Mouse (Mus musculus): ENCODE results near the gene Pithd1. TPM values are rescaled to one million over a fixed set of nuclear protein-coding genes. Genes with fewer than 3 reads are reported as not detected.
"Not testable (repeated sequence)": the region's sequence is repeated elsewhere in the genome, so short reads cannot be mapped to it uniquely, and the experiment has no call there.

Pithd1 gene
- polyA plus RNA-seq, 1 experiment from 2014 or later: 59.0 TPM

GRCm38 (mm10) chr4:135951505-135951904 lies 35.6 kb downstream of the Pithd1 start:
- peaks cover 48% of the 10 kb centered on the region for H3K36me3 ChIP-seq
- WGBS: 95% methylated on average over 3 of the region's 3 CpGs
- no peak overlapping the region for H3K4me3 ChIP-seq
- H3K9me3 ChIP-seq: 0 out of 2 replicates have a peak, but pooled peaks cover 4% of the 10 kb centered on the region
- no peak overlapping the region for H3K27ac ChIP-seq (replicated peaks)
- H3K4me2 ChIP-seq: no peak overlapping the region
- no peak for ATAC-seq (ENCODE audit: low read depth)
- H3K4me1 ChIP-seq (replicated peaks): peaks cover 28% of the 10 kb centered on the region
- H3K27me3 ChIP-seq: no peaks in the 10 kb centered on the region
- H3K9ac ChIP-seq: no peak overlapping the region

GRCm38 (mm10) chr4:135950365-135950764 lies 36.7 kb downstream of the Pithd1 start:
- ATAC-seq (ENCODE audit: low read depth): no peak
- Histone ChIP-seq H3K27me3 (no peaks in the 10 kb centered on the region), H3K4me3 (no peak overlapping the region), H3K9ac (no peak overlapping the region), H3K36me3 (peaks cover 38% of the 10 kb centered on the region), H3K27ac (replicated peaks) (no peak overlapping the region), H3K4me2 (no peak overlapping the region), H3K9me3 (0 out of 2 replicates have a peak, but pooled peaks cover 4% of the 10 kb centered on the region), H3K4me1 (replicated peaks) (peaks cover 33% of the 10 kb centered on the region)
- 86% methylated on average over 6 of the region's 6 CpGs for WGBS

GRCm38 (mm10) chr4:135949911-135950310 lies 37.2 kb downstream of the Pithd1 start:
- no peak for ATAC-seq (ENCODE audit: low read depth)
- H3K36me3 ChIP-seq: peaks cover 33% of the 10 kb centered on the region
- no peak overlapping the region for H3K4me3 ChIP-seq
- H3K27ac ChIP-seq (replicated peaks): no peak overlapping the region
- H3K9me3 ChIP-seq: 0 out of 2 replicates have a peak, but pooled peaks cover 4% of the 10 kb centered on the region
- peaks cover 33% of the 10 kb centered on the region for H3K4me1 ChIP-seq (replicated peaks)
- no peak overlapping the region for H3K4me2 ChIP-seq
- WGBS: 70% methylated on average over 6 of the region's 6 CpGs
- no peak overlapping the region for H3K9ac ChIP-seq
- no peaks in the 10 kb centered on the region for H3K27me3 ChIP-seq

- H3K9ac ChIP-seq: no peak overlapping the region
- no peak for ATAC-seq (ENCODE audit: low read depth)
- H3K4me1 ChIP-seq (replicated peaks): peaks cover 33% of the 10 kb centered on the region
- no peak overlapping the region for H3K4me3 ChIP-seq
- H3K27me3 ChIP-seq: no peaks in the 10 kb centered on the region
- peaks cover 29% of the 10 kb centered on the region for H3K36me3 ChIP-seq
- 82% methylated on average over 10 of the region's 10 CpGs for WGBS
- 0 out of 2 replicates have a peak, but pooled peaks cover 4% of the 10 kb centered on the region for H3K9me3 ChIP-seq
- no peak overlapping the region for H3K27ac ChIP-seq (replicated peaks)
- H3K4me2 ChIP-seq: no peak overlapping the region
Measured at GRCm38 (mm10) chr4:135949475-135949874, 37.6 kb downstream of the Pithd1 start.

GRCm38 (mm10) chr4:135948142-135948541 lies 38.9 kb downstream of the Pithd1 start:
- WGBS: 93% methylated on average over 8 of the region's 8 CpGs
- H3K36me3 ChIP-seq: peaks cover 23% of the 10 kb centered on the region
- no peak overlapping the region for H3K27ac ChIP-seq (replicated peaks)
- peaks cover 33% of the 10 kb centered on the region for H3K4me1 ChIP-seq (replicated peaks)
- no peak for ATAC-seq (ENCODE audit: low read depth)
- no peak overlapping the region for H3K9ac ChIP-seq
- 0 out of 2 replicates have a peak, but pooled peaks cover 4% of the 10 kb centered on the region for H3K9me3 ChIP-seq
- no peak overlapping the region for H3K4me3 ChIP-seq
- no peak overlapping the region for H3K4me2 ChIP-seq
- no peaks in the 10 kb centered on the region for H3K27me3 ChIP-seq

- Histone ChIP-seq H3K27ac (replicated peaks) (peak overlapping the region; percentile 79), H3K27me3 (no peaks in the 10 kb centered on the region), H3K4me3 (peak overlapping the region; percentile 83), H3K4me2 (peak overlapping the region; percentile 86), H3K9ac (peak overlapping the region; percentile 83), H3K9me3 (0 out of 2 replicates have a peak, but pooled peaks cover 4% of the 10 kb centered on the region), H3K4me1 (replicated peaks) (peaks cover 33% of the 10 kb centered on the region), H3K36me3 (peaks cover 14% of the 10 kb centered on the region)
- peak; percentile 66 for ATAC-seq (ENCODE audit: low read depth)
- 1% methylated on average over 28 of the region's 28 CpGs for WGBS
Measured at GRCm38 (mm10) chr4:135946659-135947301, 40.3 kb downstream of the Pithd1 start.

- Histone ChIP-seq H3K4me2 (peak within 1 kb of the TSS; percentile 86), H3K4me3 (peak within 1 kb of the TSS; percentile 83)
- WGBS: 0% methylated on average over 23 of the region's 23 CpGs
Measured at GRCm38 (mm10) chr4:135946278-135946658, 40.8 kb downstream of the Pithd1 start, which contains the start of gene Hmgcl. Gene Hmgcl (plus strand): TSS chr4:135946448.

GRCm38 (mm10) chr4:135945706-135946105 lies 41.4 kb downstream of the Pithd1 start:
- Histone ChIP-seq H3K4me2 (peak overlapping the region; percentile 86), H3K27ac (replicated peaks) (peak overlapping the region; percentile 79), H3K36me3 (peaks cover 9% of the 10 kb centered on the region), H3K4me3 (peak overlapping the region; percentile 83), H3K4me1 (replicated peaks) (peaks cover 33% of the 10 kb centered on the region), H3K9me3 (no peaks in the 10 kb centered on the region), H3K9ac (peak overlapping the region; percentile 83), H3K27me3 (no peaks in the 10 kb centered on the region)
- WGBS: 68% methylated on average over 10 of the region's 10 CpGs
- ATAC-seq (ENCODE audit: low read depth): peak; percentile 22

More at GRCm38 (mm10) chr4:135946278-135946658, 40.8 kb downstream of the Pithd1 start, which contains the start of gene Hmgcl:
- no peaks in the 10 kb centered on the region for H3K27me3 ChIP-seq
- H3K36me3 ChIP-seq: peaks cover 9% of the 10 kb centered on the region
- H3K9me3 ChIP-seq: 0 out of 2 replicates have a peak, but pooled peaks cover 1% of the 10 kb centered on the region
- H3K9ac ChIP-seq: peak within 1 kb of the TSS; percentile 83
- H3K4me1 ChIP-seq (replicated peaks): peaks cover 33% of the 10 kb centered on the region
- peak within 1 kb of the TSS; percentile 79 for H3K27ac ChIP-seq (replicated peaks)
- peak; percentile 93 for ATAC-seq (ENCODE audit: low read depth)

- ATAC-seq (ENCODE audit: low read depth): no peak
- Histone ChIP-seq H3K9ac (0 out of 2 replicates have a peak overlapping the region, but pooled peaks have one; percentile 38), H3K27me3 (no peaks in the 10 kb centered on the region), H3K4me3 (no peak overlapping the region), H3K4me2 (no peak overlapping the region), H3K9me3 (no peaks in the 10 kb centered on the region), H3K27ac (replicated peaks) (no peak overlapping the region), H3K4me1 (replicated peaks) (peaks cover 22% of the 10 kb centered on the region), H3K36me3 (peaks cover 28% of the 10 kb centered on the region)
- WGBS: 64% methylated on average over 4 of the region's 4 CpGs
Measured at GRCm38 (mm10) chr4:135943389-135943788, 43.7 kb downstream of the Pithd1 start.

- H3K4me3 ChIP-seq: no peak overlapping the region
- H3K36me3 ChIP-seq: peaks cover 35% of the 10 kb centered on the region
- no peak overlapping the region for H3K4me2 ChIP-seq
- H3K27me3 ChIP-seq: no peaks in the 10 kb centered on the region
- no peak overlapping the region for H3K27ac ChIP-seq (replicated peaks)
- WGBS: 92% methylated on average over 6 of the region's 6 CpGs
- peaks cover 10% of the 10 kb centered on the region for H3K4me1 ChIP-seq (replicated peaks)
- no peak overlapping the region for H3K9ac ChIP-seq
- ATAC-seq (ENCODE audit: low read depth): no peak
- no peaks in the 10 kb centered on the region for H3K9me3 ChIP-seq
Measured at GRCm38 (mm10) chr4:135942193-135942592, 44.9 kb downstream of the Pithd1 start.

GRCm38 (mm10) chr4:135941026-135941425 lies 46.0 kb downstream of the Pithd1 start:
- H3K4me3 ChIP-seq; H3K4me2 ChIP-seq; H3K9me3 ChIP-seq; H3K4me1 ChIP-seq (replicated peaks); H3K27me3 ChIP-seq; ATAC-seq (ENCODE audit: low read depth); H3K27ac ChIP-seq (replicated peaks); H3K9ac ChIP-seq: not testable (repeated sequence)
- WGBS: 83% methylated on average over 8 of the region's 8 CpGs
- peaks cover 44% of the 10 kb centered on the region for H3K36me3 ChIP-seq

- Histone ChIP-seq H3K4me1 (replicated peaks) (no peaks in the 10 kb centered on the region), H3K4me3 (no peak overlapping the region), H3K4me2 (no peak overlapping the region), H3K9ac (no peak overlapping the region), H3K36me3 (peaks cover 49% of the 10 kb centered on the region), H3K9me3 (no peaks in the 10 kb centered on the region), H3K27me3 (no peaks in the 10 kb centered on the region), H3K27ac (replicated peaks) (no peak overlapping the region)
- WGBS: 82% methylated on average over 7 of the region's 7 CpGs
- no peak for ATAC-seq (ENCODE audit: low read depth)
Measured at GRCm38 (mm10) chr4:135938858-135939257, 48.2 kb downstream of the Pithd1 start.

Measured in neural tube, embryonic 13.5 days (tissue).